8 mouse cellular contexts compared by ENCODE assay signal in genomic region chr7:16491759-16492158, GRCm38 (mm10). TPM values are rescaled to one million over a fixed set of nuclear protein-coding genes. Genes with fewer than 3 reads are reported as not detected.
DNase-seq lines count a peak whose midpoint lies in the region; ATAC-seq and TF ChIP-seq lines count a peak whose summit lies in the region.

No protein-coding gene starts in this region.

- H3K4me3 ChIP-seq in ES-E14 (ENCODE audit: insufficient read depth in 1 of 2, low read depth in 1 of 2, low read length in 2 of 2, poor library complexity in 1 of 2, severe bottlenecking in 1 of 2), result no peak overlapping the region
- H3K4me3 ChIP-seq in embryonic facial prominence, embryonic 11.5 days (ENCODE audit: low read depth, low read length), result no peak overlapping the region

- H3K27me3 ChIP-seq in embryonic facial prominence, embryonic 11.5 days (ENCODE audit: control insufficient read depth, insufficient read depth, low read length), result no peaks in the 10 kb centered on the region

- in situ Hi-C loops in ES-E14 (cut with MboI; ENCODE audit: low sequenced_read_pairs in 2 of 2, unreplicated experiment in 2 of 2), result no loop called here

- H3K4me1 ChIP-seq in ES-E14 (ENCODE audit: control insufficient read depth in 2 of 2, insufficient read depth in 2 of 2, low read length in 2 of 2, poor library complexity in 1 of 2), result no peaks in the 10 kb centered on the region
- no peaks in the 10 kb centered on the region for H3K4me1 ChIP-seq in embryonic facial prominence, embryonic 11.5 days (ENCODE audit: control insufficient read depth, insufficient read depth, low read length)

- no peaks in the 10 kb centered on the region for H3K9me3 ChIP-seq in ES-E14 (ENCODE audit: control insufficient read depth, insufficient read depth, low read depth, low read length)
- H3K9me3 ChIP-seq in embryonic facial prominence, embryonic 11.5 days (replicated peaks; ENCODE audit: control insufficient read depth, low read length), result no peaks in the 10 kb centered on the region

- no peak overlapping the region for H3K4me2 ChIP-seq in embryonic facial prominence, embryonic 11.5 days (ENCODE audit: low read depth, low read length)

- H3K9ac ChIP-seq in ES-E14 (ENCODE audit: insufficient read depth, low read depth, low read length, poor library complexity, severe bottlenecking), result no peak overlapping the region
- no peak overlapping the region for H3K9ac ChIP-seq in embryonic facial prominence, embryonic 11.5 days (replicated peaks; ENCODE audit: low read length)

- H3K27ac ChIP-seq in ES-E14 (ENCODE audit: insufficient read depth, low read depth, low read length, poor library complexity, severe bottlenecking), result no peak overlapping the region
- no peak overlapping the region for H3K27ac ChIP-seq in embryonic facial prominence, embryonic 11.5 days (replicated peaks; ENCODE audit: low read depth, low read length)

- ATAC-seq in embryonic facial prominence, embryonic 11.5 days (replicated peaks; ENCODE audit: insufficient number of reproducible peaks, low FRiP score, low TSS enrichment, low read depth), result no peak

- H3K36me3 ChIP-seq in ES-E14 (ENCODE audit: control insufficient read depth, insufficient read depth, low read length, poor library complexity, severe bottlenecking), result peaks cover 3% of the 10 kb centered on the region; the same call in 1 of the 2 replicates
- peaks cover 5% of the 10 kb centered on the region; the same call in 1 of the 2 replicates for H3K36me3 ChIP-seq in embryonic facial prominence, embryonic 11.5 days (replicated peaks; ENCODE audit: control insufficient read depth, insufficient read depth, low read depth, low read length)

- peak; percentile 51 for DNase-seq in ES-E14 (ENCODE audit: low read depth, low spot score)
- peak; percentile 66 to 76 for DNase-seq in adrenal gland, postnatal 36 days
- DNase-seq in embryonic facial prominence, embryonic 11.5 days (ENCODE audit: low spot score), result peak; percentile 77
- DNase-seq in heart, postnatal 36 days, result peak; percentile 62 to 72
- DNase-seq in layer of hippocampus, adult 11-12 months (ENCODE audit: low spot score), result peak; percentile 59
- DNase-seq in lung, postnatal 14 days, result peak; percentile 72
- peak; percentile 49 for DNase-seq in retina, postnatal 7 days (ENCODE audit: low read depth, low spot score)
- peak; percentile 87 for DNase-seq in thymus, postnatal 4 days

- intact Hi-C loops in heart, postnatal 36 days (cut with DNase I), result loop anchor here (1.0 to 2.0 kb wide), 2 partner anchors 26 to 127 kb away; no protein-coding TSS in a partner anchor

- WGBS in embryonic facial prominence, embryonic 11.5 days, result 25% methylated on average over 3 of the region's 3 CpGs

TF ChIP-seq in ES-E14, 5 proteins besides CTCF, POLR2A, EP300 and RAD21:
- TF ChIP-seq ZNF384 (IDR thresholded peaks at IDR 0.05; ENCODE audit: low read depth, low read length) (no peak), ZC3H11A (IDR thresholded peaks at IDR 0.05; ENCODE audit: borderline replicate concordance, low read depth, low read length) (peak; percentile 64; the same call in 1 of the 2 replicates), MAFK (IDR thresholded peaks at IDR 0.05; ENCODE audit: insufficient read depth, low read depth, low read length) (no peak), HCFC1 (IDR thresholded peaks at IDR 0.05; ENCODE audit: borderline replicate concordance, insufficient read depth, low read length) (0 out of 2 replicates have a peak, but pooled peaks have one; percentile 29)
TF ChIP-seq in ES-E14: peak in this region for 2.

RNA-seq across cellular contexts. Expression of gene Npas1, which starts 14.2 kb away (rescaled TPM):
- 0.22 and 0.48 TPM in 2 replicates for total RNA-seq in ES-E14 (2012; rRNA removed)
- not detected for total RNA-seq in adrenal gland, postnatal 36 days (2021)
- polyA plus RNA-seq in embryonic facial prominence, embryonic 11.5 days (2014; fragmentation: Nextera tagmentation; extraction: Ambion mirVana), result 0.21 and 0.25 TPM in 2 replicates
- total RNA-seq in heart, postnatal 36 days (2021), result not detected

RNA-seq across cellular contexts. Expression of gene Tmem160, which starts 39.2 kb away (rescaled TPM):
- total RNA-seq in ES-E14 (2012; rRNA removed), result 82.7 and 117 TPM in 2 replicates
- total RNA-seq in adrenal gland, postnatal 36 days (2021), result 10 to 100 TPM; 69.1 to 82.7 TPM
- 50.7 and 60.0 TPM in 2 replicates for polyA plus RNA-seq in embryonic facial prominence, embryonic 11.5 days (2014; fragmentation: Nextera tagmentation; extraction: Ambion mirVana)
- 10 to 100 TPM; 79.4 to 89.8 TPM for total RNA-seq in heart, postnatal 36 days (2021)
